Mouse (Mus musculus) heart, postnatal 36 days (tissue): ENCODE data around the gene Gm21256. TPM values are rescaled to one million over a fixed set of nuclear protein-coding genes. Genes with fewer than 3 reads are reported as not detected.
"Not testable (repeated sequence)": the region's sequence is repeated elsewhere in the genome, so short reads cannot be mapped to it uniquely, and the experiment has no call there.

Experiments used
- DNase-seq, 2 experiments: peaks; one replicate each; pipeline ENCODE4 v3.0.0; 2021 to 2022
- intact Hi-C: fragments of 180-260 bp; cut with DNase I; formaldehyde crosslinking; loops from one replicate; pipeline ENCODE4 v1.15.1; 2025
- total RNA-seq, 2 experiments: library from RNA; stranded (reverse); gene quantifications; 2 replicates each; pipeline ENCODE4 v1.2.3; 2021

Gm21256 gene
- not detected for total RNA-seq

DNA sequence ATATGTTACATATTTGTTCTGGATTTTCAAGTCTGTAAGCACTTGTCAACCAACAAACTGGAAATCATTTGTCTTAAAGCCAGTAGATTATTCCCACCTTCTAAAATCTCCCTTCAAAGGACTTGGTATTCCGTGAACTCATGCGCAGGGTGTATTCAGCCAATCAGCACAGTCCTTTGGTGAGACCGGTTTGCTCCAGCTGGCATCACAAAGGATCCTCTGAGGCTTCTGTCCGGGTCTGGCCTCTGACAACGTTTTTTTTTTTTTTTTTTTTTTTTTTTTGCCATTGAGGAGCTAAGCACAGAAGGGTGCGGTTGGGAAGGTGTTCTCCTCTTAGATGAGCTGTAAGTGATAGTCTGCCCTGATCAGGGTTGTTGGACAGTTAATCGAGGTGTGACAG, at the start of gene Gm21256:
Gm21256 (plus strand) TSS at position 301 of the 400 bp plus-strand sequence.
- DNase-seq, intact Hi-C loops: not testable (repeated sequence)

Other genes with a start within 250 kb of the Gm21256 start
- gene Gm21170, start 240.1 kb downstream of the Gm21256 start, total RNA-seq = not detected